In the genomic region with DNA sequence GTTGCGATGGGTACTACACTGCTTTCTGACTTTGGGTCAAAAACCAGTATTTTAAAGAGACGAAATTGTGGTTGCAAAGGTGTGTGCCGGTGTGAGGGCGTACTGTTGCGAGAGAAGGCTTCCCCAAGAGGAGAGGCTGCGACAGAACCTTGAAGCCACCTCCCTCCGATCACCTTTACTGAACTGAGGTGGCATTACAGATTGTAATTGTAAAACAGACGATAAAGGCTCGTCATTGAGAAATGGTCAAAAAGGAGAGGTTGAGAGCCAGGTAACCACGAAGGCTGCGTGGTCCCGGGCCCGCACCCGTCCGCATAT, we compare ENCODE assay signal across 9 mouse cellular contexts. TPM values are rescaled to one million over a fixed set of nuclear protein-coding genes. Genes with fewer than 3 reads are reported as not detected.
A peak's percentile ranks its signal among the peaks of the same experiment; 100 is the strongest.
DNase-seq lines count a peak whose midpoint lies in the region; ATAC-seq and TF ChIP-seq lines count a peak whose summit lies in the region.
"Had no signal": no experiment of that assay in that cellular context is flagged by ENCODE, and none has a peak within 500 bp of the region (broad histone marks: within the 10 kb centered on the region; RNA-seq: fewer than 3 reads in every experiment).

No protein-coding gene starts in this region.

- H3K27ac ChIP-seq in lung, postnatal 0 days (ENCODE audit: low read length) = peak overlapping the region; percentile 92
- H3K27ac ChIP-seq in embryonic facial prominence, embryonic 11.5 days (replicated peaks; ENCODE audit: low read depth, low read length) = no peak overlapping the region
- peak overlapping the region; percentile 94 for H3K27ac ChIP-seq in midbrain, embryonic 16.5 days (ENCODE audit: low read length)

- H3K4me2 ChIP-seq in lung, postnatal 0 days (replicated peaks; ENCODE audit: low read depth, low read length) = peak overlapping the region; percentile 89
- peak overlapping the region; percentile 87 for H3K4me2 ChIP-seq in embryonic facial prominence, embryonic 11.5 days (ENCODE audit: low read depth, low read length)
- H3K4me2 ChIP-seq in midbrain, embryonic 16.5 days (ENCODE audit: low read length) = peak overlapping the region; percentile 57

- H3K9me3 ChIP-seq in lung, postnatal 0 days (ENCODE audit: low read length) = no peaks in the 10 kb centered on the region
- H3K9me3 ChIP-seq in embryonic facial prominence, embryonic 11.5 days (replicated peaks; ENCODE audit: control insufficient read depth, low read length) = no peaks in the 10 kb centered on the region
- H3K9me3 ChIP-seq in midbrain, embryonic 16.5 days (replicated peaks; ENCODE audit: control insufficient read depth, low read length, poor library complexity, severe bottlenecking) = no peaks in the 10 kb centered on the region

- TF ChIP-seq EP300 in lung, postnatal 0 days (IDR thresholded peaks at IDR 0.05) = no peak

- H3K27me3 ChIP-seq in lung, postnatal 0 days (replicated peaks; ENCODE audit: insufficient read depth, low read length) = no peaks in the 10 kb centered on the region
- H3K27me3 ChIP-seq in embryonic facial prominence, embryonic 11.5 days (ENCODE audit: control insufficient read depth, insufficient read depth, low read length) = no peaks in the 10 kb centered on the region
- no peaks in the 10 kb centered on the region for H3K27me3 ChIP-seq in midbrain, embryonic 16.5 days (ENCODE audit: control insufficient read depth, insufficient read depth, low read depth, low read length)

- peak overlapping the region; percentile 82 for H3K9ac ChIP-seq in lung, postnatal 0 days (replicated peaks; ENCODE audit: low read depth)
- peak overlapping the region; percentile 72 for H3K9ac ChIP-seq in embryonic facial prominence, embryonic 11.5 days (replicated peaks; ENCODE audit: low read length)
- H3K9ac ChIP-seq in midbrain, embryonic 16.5 days (ENCODE audit: low read depth, low read length) = peak overlapping the region; percentile 89

- H3K4me3 ChIP-seq in lung, postnatal 0 days (ENCODE audit: low read depth, low read length) = peak overlapping the region; percentile 80
- H3K4me3 ChIP-seq in embryonic facial prominence, embryonic 11.5 days (ENCODE audit: low read depth, low read length) = peak overlapping the region; percentile 63
- peak overlapping the region; percentile 89 for H3K4me3 ChIP-seq in midbrain, embryonic 16.5 days (ENCODE audit: low read depth, low read length)

- peaks cover 5% of the 10 kb centered on the region; the same call in 1 of the 2 replicates for H3K4me1 ChIP-seq in lung, postnatal 0 days (ENCODE audit: insufficient read depth, low read depth, low read length)
- no peaks in the 10 kb centered on the region for H3K4me1 ChIP-seq in embryonic facial prominence, embryonic 11.5 days (ENCODE audit: control insufficient read depth, insufficient read depth, low read length)
- peaks cover 21% of the 10 kb centered on the region for H3K4me1 ChIP-seq in midbrain, embryonic 16.5 days (ENCODE audit: control insufficient read depth, insufficient read depth, low read length)

- no peak for TF ChIP-seq CTCF in lung, postnatal 0 days (IDR thresholded peaks at IDR 0.05)

- peak; percentile 42 for DNase-seq in lung, postnatal 0 days (ENCODE audit: low spot score)
- no peak for DNase-seq in lung, postnatal 10 days
- DNase-seq in embryonic facial prominence, embryonic 11.5 days (ENCODE audit: low spot score) = no peak
- no peak for DNase-seq in spleen, postnatal 4 days (ENCODE audit: low spot score in 2 of 2)
- no peak for DNase-seq in spleen, postnatal 36 days (ENCODE audit: low spot score in 2 of 2)

- no peak for ATAC-seq in lung, postnatal 0 days
- ATAC-seq in embryonic facial prominence, embryonic 11.5 days (replicated peaks; ENCODE audit: insufficient number of reproducible peaks, low FRiP score, low TSS enrichment, low read depth) = no peak; the same call in 1 of the 2 replicates
- ATAC-seq in inflammation-experienced regulatory T-cells, adult 6 months = peak; percentile 35
- ATAC-seq in midbrain, embryonic 16.5 days = peak; percentile 18
- no peak for ATAC-seq in monocyte, adult 5-6 weeks (replicated peaks; ENCODE audit: insufficient number of reproducible peaks, low FRiP score, low TSS enrichment, poor library complexity, severe bottlenecking)

- no peaks in the 10 kb centered on the region for H3K36me3 ChIP-seq in lung, postnatal 0 days (ENCODE audit: insufficient read depth, low read length)
- no peaks in the 10 kb centered on the region for H3K36me3 ChIP-seq in embryonic facial prominence, embryonic 11.5 days (replicated peaks; ENCODE audit: control insufficient read depth, insufficient read depth, low read depth, low read length)
- H3K36me3 ChIP-seq in midbrain, embryonic 16.5 days (ENCODE audit: control insufficient read depth, insufficient read depth, low read length) = no peaks in the 10 kb centered on the region

- WGBS in lung, postnatal 0 days = 2% methylated on average over 15 of the region's 15 CpGs
- WGBS in embryonic facial prominence, embryonic 11.5 days = 2% methylated on average over 15 of the region's 15 CpGs
- WGBS in midbrain, embryonic 16.5 days = 3% methylated on average over 15 of the region's 15 CpGs

RNA-seq across cellular contexts. Expression of a gene that starts 0.6 kb away (rescaled TPM):
- polyA plus RNA-seq in lung, postnatal 0 days (2015; fragmentation: Nextera tagmentation; extraction: Ambion mirVana) = 20.3 and 23.3 TPM in 2 replicates
- polyA plus RNA-seq in embryonic facial prominence, embryonic 11.5 days (2014; fragmentation: Nextera tagmentation; extraction: Ambion mirVana) = 21.1 and 21.3 TPM in 2 replicates
- polyA plus RNA-seq in inflammation-experienced regulatory T-cells, adult 6 months (2017; shearing (Covaris generic)) = 10 to 100 TPM; 39.9 to 44.0 (median 43.0) TPM
- polyA plus RNA-seq in midbrain, embryonic 16.5 days (2015; fragmentation: Nextera tagmentation; extraction: Ambion mirVana) = 42.5 and 43.4 TPM in 2 replicates
- total RNA-seq in monocyte, adult 5-6 weeks (2017) = 34.1 to 44.9 TPM (median 35.3 TPM) in 3 replicates

RNA-seq across cellular contexts. Expression of a gene that starts 18.2 kb away (rescaled TPM):
- polyA plus RNA-seq in lung, postnatal 0 days (2015; fragmentation: Nextera tagmentation; extraction: Ambion mirVana) = not detected in 2 replicates
- 0.43 TPM in 1 of 2 replicates, not detected in the other for polyA plus RNA-seq in embryonic facial prominence, embryonic 11.5 days (2014; fragmentation: Nextera tagmentation; extraction: Ambion mirVana)
- under 1 TPM in 2 of 3 experiments, not detected in 1; 0.89 to 0.94 TPM for polyA plus RNA-seq in inflammation-experienced regulatory T-cells, adult 6 months (2017; shearing (Covaris generic))
- polyA plus RNA-seq in midbrain, embryonic 16.5 days (2015; fragmentation: Nextera tagmentation; extraction: Ambion mirVana) = 0.35 and 0.66 TPM in 2 replicates
- not detected in 3 replicates for total RNA-seq in monocyte, adult 5-6 weeks (2017)
- polyA plus RNA-seq: gonadal fat pad, adult 2 months had no signal

RNA-seq across cellular contexts. Expression of a gene that starts 44.2 kb away (rescaled TPM):
- 36.0 and 38.8 TPM in 2 replicates for polyA plus RNA-seq in lung, postnatal 0 days (2015; fragmentation: Nextera tagmentation; extraction: Ambion mirVana)
- 150 and 162 TPM in 2 replicates for polyA plus RNA-seq in embryonic facial prominence, embryonic 11.5 days (2014; fragmentation: Nextera tagmentation; extraction: Ambion mirVana)
- 100 to 1,000 TPM; 101 to 143 (median 101) TPM for polyA plus RNA-seq in inflammation-experienced regulatory T-cells, adult 6 months (2017; shearing (Covaris generic))
- polyA plus RNA-seq in midbrain, embryonic 16.5 days (2015; fragmentation: Nextera tagmentation; extraction: Ambion mirVana) = 75.2 and 87.6 TPM in 2 replicates
- 112 to 157 TPM (median 127 TPM) in 3 replicates for total RNA-seq in monocyte, adult 5-6 weeks (2017)

Comparison
In these comparisons a context has a peak if more than half of its experiments do, and no peak if none do; other contexts are left out.
1. ATAC-seq: peak in inflammation-experienced regulatory T-cells, adult 6 months (single experiment) and midbrain, embryonic 16.5 days (single experiment); none in lung, postnatal 0 days (single experiment), embryonic facial prominence, embryonic 11.5 days (single experiment) and monocyte, adult 5-6 weeks (single experiment).
2. Peak in every context shown above with its lines, with median percentiles within 50 percentile points of each other: H3K4me2 ChIP-seq, H3K4me3 ChIP-seq and H3K9ac ChIP-seq.